Mouse (Mus musculus): Measurements from ENCODE around the gene Foxi3. TPM values are rescaled to one million over a fixed set of nuclear protein-coding genes. Genes with fewer than 3 reads are reported as not detected.

The Foxi3 gene
- total RNA-seq (2012; rRNA removed) = not detected in 2 replicates
- total RNA-seq (2014; rRNA removed) = not detected in 2 replicates
- polyA plus RNA-seq (2012; ENCODE audit: insufficient read length, low read depth) = not detected in 2 replicates

- no peak for TF ChIP-seq GABPA (IDR thresholded peaks at IDR 0.05; ENCODE audit: insufficient replicate concordance, low read depth, low read length)
- TF ChIP-seq MEF2A (IDR thresholded peaks at IDR 0.05; ENCODE audit: borderline replicate concordance, low read depth, low read length) = no peak
- TF ChIP-seq ZNF384 (IDR thresholded peaks at IDR 0.05; ENCODE audit: low read depth, low read length) = no peak
- TF ChIP-seq TBP (conservative IDR thresholded peaks at IDR 0.05; ENCODE audit: low read depth, low read length) = no peak
- TF ChIP-seq MAX (IDR thresholded peaks at IDR 0.05; ENCODE audit: low read length) = no peak
- TF ChIP-seq E2F4 (IDR thresholded peaks at IDR 0.05; ENCODE audit: insufficient replicate concordance, low read depth, low read length) = no peak
- Histone ChIP-seq H3K36me3 (replicated peaks in 1 of 2; ENCODE audit: control insufficient read depth in 1 of 2, insufficient read depth in 1 of 2, low read length in 1 of 2) (no peaks in the 10 kb centered on the region), H3K79me2 (replicated peaks; ENCODE audit: control insufficient read depth, extremely low read depth, insufficient read depth, poor library complexity, severe bottlenecking) (no peaks in the 10 kb centered on the region), H3K4me2 (ENCODE audit: insufficient read depth, low read depth, poor library complexity, severe bottlenecking) (no peak within 1 kb of the TSS), H3K4me1 (ENCODE audit: control insufficient read depth in 1 of 2, insufficient read depth in 2 of 2) (peaks cover 2 to 14% of the 10 kb centered on the region in 2 experiments; a peak in 2 of 4 replicates), H3K27ac (ENCODE audit: insufficient read depth, low read depth) (no peak within 1 kb of the TSS), H3K9me3 (replicated peaks; ENCODE audit: low read length) (peaks cover 12% of the 10 kb centered on the region), H3K4me3 (replicated peaks in 1 of 3; ENCODE audit: low read depth in 2 of 3, low read length in 2 of 3, poor library complexity in 1 of 3) (no peak within 1 kb of the TSS), H3K9ac (ENCODE audit: insufficient read depth, low read depth) (no peak within 1 kb of the TSS), H3K27me3 (replicated peaks) (no peaks in the 10 kb centered on the region)
- DNase-seq (ENCODE audit: extremely low read depth) = no peak
- dilution Hi-C loops (cut with MboI; ENCODE audit: extremely low pct_ligation_motif_present, extremely low pct_unique_long_range_greater_than_20kb, low sequenced_read_pairs) = no loop called here
- in situ Hi-C loops (cut with MboI; ENCODE audit: low pct_ligation_motif_present, low pct_unique_long_range_greater_than_20kb, low sequenced_read_pairs) = loop anchor here (5.0 kb wide), 1 partner anchor 171 kb away; no protein-coding TSS in a partner anchor
Measured at GRCm38 (mm10) chr6:70956285-70956912, at the start of gene Foxi3. Foxi3 (plus strand) TSS chr6:70956531.

- in situ Hi-C loops (cut with MboI; ENCODE audit: low pct_ligation_motif_present, low pct_unique_long_range_greater_than_20kb, low sequenced_read_pairs) = no loop called here
Measured at GRCm38 (mm10) chr6:70909572-70909971, 46.8 kb upstream of the Foxi3 start.

More at GRCm38 (mm10) chr6:70909572-70909971, 46.8 kb upstream of the Foxi3 start:
- peaks cover 0 to 26% of the 10 kb centered on the region in 2 experiments; a peak in 3 of 4 replicates for H3K4me1 ChIP-seq (ENCODE audit: control insufficient read depth in 1 of 2, insufficient read depth in 2 of 2)
- 0 out of 2 replicates have a peak overlapping the region, but pooled peaks have one; percentile 37 for H3K9ac ChIP-seq (ENCODE audit: insufficient read depth, low read depth)
- dilution Hi-C loops (cut with MboI; ENCODE audit: extremely low pct_ligation_motif_present, extremely low pct_unique_long_range_greater_than_20kb, low sequenced_read_pairs) = no loop called here
- H3K4me3 ChIP-seq (replicated peaks in 1 of 3; ENCODE audit: low read depth in 2 of 3, low read length in 2 of 3, poor library complexity in 1 of 3) = no peak overlapping the region
- H3K79me2 ChIP-seq (replicated peaks; ENCODE audit: control insufficient read depth, extremely low read depth, insufficient read depth, poor library complexity, severe bottlenecking) = no peaks in the 10 kb centered on the region
- H3K36me3 ChIP-seq (replicated peaks in 1 of 2; ENCODE audit: control insufficient read depth in 1 of 2, insufficient read depth in 1 of 2, low read length in 1 of 2) = peaks cover 15 to 24% of the 10 kb centered on the region in 2 experiments
- no peak overlapping the region for H3K27ac ChIP-seq (ENCODE audit: insufficient read depth, low read depth)
- H3K9me3 ChIP-seq (replicated peaks; ENCODE audit: low read length) = no peaks in the 10 kb centered on the region
- peak overlapping the region; percentile 87 for H3K4me2 ChIP-seq (ENCODE audit: insufficient read depth, low read depth, poor library complexity, severe bottlenecking)
- TF ChIP-seq RCOR1 (conservative IDR thresholded peaks at IDR 0.05; ENCODE audit: low read depth, low read length) (0 out of 2 replicates have a peak, but pooled peaks have one; percentile 36), IRF4 (IDR thresholded peaks at IDR 0.05; ENCODE audit: low read depth, low read length) (peak; percentile 67), MYC (IDR thresholded peaks at IDR 0.05; ENCODE audit: low read depth, low read length) (0 out of 2 replicates have a peak, but pooled peaks have one; percentile 23), ETS1 (conservative IDR thresholded peaks at IDR 0.05; ENCODE audit: low read depth, low read length) (peak; percentile 40; the same call in 1 of the 2 replicates), SMC3 (IDR thresholded peaks at IDR 0.05; ENCODE audit: low read depth, low read length) (peak; percentile 8; the same call in 1 of the 2 replicates), TCF12 (IDR thresholded peaks at IDR 0.05; ENCODE audit: low read depth, low read length) (peak; percentile 37), SIN3A (IDR thresholded peaks at IDR 0.05; ENCODE audit: low read length) (no peak), UBTF (IDR thresholded peaks at IDR 0.05; ENCODE audit: low read depth, low read length) (no peak), ZKSCAN1 (IDR thresholded peaks at IDR 0.05; ENCODE audit: borderline replicate concordance, low read depth, low read length) (no peak), EP300 (IDR thresholded peaks at IDR 0.05; ENCODE audit: low read length) (peak; percentile 63), BHLHE40 (IDR thresholded peaks at IDR 0.05; ENCODE audit: low read depth, low read length) (no peak; the same call in 1 of the 2 replicates), MEF2A (IDR thresholded peaks at IDR 0.05; ENCODE audit: borderline replicate concordance, low read depth, low read length) (peak; percentile 52; the same call in 1 of the 2 replicates), MAZ (IDR thresholded peaks at IDR 0.05; ENCODE audit: low read depth, low read length) (no peak; the same call in 1 of the 2 replicates), CHD2 (IDR thresholded peaks at IDR 0.05; ENCODE audit: low read length) (no peak)
- DNase-seq (ENCODE audit: extremely low read depth) = peak; percentile 62
- no peaks in the 10 kb centered on the region for H3K27me3 ChIP-seq (replicated peaks)

All from CH12.LX (cell line).